Mouse (Mus musculus) spleen, postnatal 4 days (tissue): ENCODE data around the gene Tfdp2.
"Not testable (repeated sequence)": the region's sequence is repeated elsewhere in the genome, so short reads cannot be mapped to it uniquely, and the experiment has no call there.

ENCODE experiments used
- DNase-seq, 2 experiments: peaks; one replicate each; pipeline ENCODE4 v3.0.0; 2022; ENCODE audit warnings: low spot score in 2 of 2

Gene Tfdp2

DNA sequence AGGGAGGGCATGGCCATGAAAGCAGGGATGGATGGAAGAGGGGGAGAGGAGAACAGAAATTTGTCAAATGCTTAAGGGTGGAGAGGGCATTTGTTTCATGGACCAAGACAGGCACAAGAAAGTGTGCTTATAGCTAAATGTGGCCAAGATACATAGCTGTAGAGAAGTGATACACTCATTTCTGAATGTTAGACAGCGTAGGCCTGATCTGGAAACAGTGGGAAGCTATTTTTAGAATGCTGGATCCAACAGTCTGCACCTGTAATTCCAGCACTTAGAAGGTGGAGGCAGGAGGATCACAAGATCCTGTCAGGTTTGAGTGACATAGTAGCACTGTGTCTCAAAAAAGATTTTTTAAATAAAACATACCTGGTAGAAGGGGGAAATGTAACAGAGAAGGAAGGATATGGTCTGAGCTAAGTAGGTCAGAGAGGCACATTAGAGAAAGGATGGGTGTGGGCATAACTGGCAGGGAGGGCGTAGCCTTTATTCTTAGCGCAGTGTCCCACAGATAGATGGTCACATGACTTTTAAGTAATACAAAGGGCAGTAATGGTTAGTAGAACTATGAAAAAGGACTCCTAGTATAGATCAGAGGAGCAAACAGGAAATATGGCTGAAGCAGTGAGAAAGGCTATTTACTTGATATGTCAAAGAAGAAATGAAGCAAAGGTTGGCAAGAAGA, 103.4 kb downstream of the Tfdp2 start:
- no peak for DNase-seq

DNA sequence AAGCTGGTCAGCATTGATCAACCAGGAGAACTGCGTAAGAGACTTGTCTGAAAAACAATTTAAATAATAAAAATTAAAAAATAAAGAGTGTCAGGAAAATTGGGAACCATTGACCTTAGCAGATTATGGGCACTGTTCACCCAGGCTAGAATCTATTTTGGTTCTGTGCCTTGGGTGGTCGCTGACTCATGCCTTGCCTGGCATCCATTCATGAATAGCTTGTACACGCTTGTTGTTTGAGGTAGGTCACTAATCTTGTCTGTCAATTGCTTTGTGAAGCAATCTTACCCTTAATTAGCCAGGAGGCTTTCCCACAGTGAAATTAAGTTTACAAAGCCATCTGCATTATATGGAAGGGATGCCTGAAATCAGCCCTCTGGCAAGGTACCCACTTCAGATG, 112.7 kb downstream of the Tfdp2 start:
- DNase-seq = no peak

DNA sequence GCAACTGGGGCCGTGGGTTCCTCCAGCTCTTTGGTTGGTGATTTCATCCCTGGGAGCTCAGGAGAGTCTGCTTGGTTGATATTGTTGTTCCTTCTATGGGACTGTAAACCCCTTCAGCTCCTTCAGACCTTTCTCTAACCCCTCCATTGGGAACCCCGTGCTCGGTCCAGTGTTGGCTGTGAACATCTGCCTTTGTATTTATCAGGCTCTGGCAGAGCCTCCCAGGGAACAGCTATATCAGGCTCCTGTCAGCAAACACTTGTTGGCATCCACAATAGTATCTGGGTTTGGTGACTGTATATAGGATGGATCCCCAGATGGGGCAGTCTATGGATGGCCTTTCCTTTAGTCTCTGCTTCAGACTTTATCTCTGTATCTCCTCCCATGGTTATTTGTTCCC, 116.0 kb downstream of the Tfdp2 start:
- DNase-seq = no peak

DNA sequence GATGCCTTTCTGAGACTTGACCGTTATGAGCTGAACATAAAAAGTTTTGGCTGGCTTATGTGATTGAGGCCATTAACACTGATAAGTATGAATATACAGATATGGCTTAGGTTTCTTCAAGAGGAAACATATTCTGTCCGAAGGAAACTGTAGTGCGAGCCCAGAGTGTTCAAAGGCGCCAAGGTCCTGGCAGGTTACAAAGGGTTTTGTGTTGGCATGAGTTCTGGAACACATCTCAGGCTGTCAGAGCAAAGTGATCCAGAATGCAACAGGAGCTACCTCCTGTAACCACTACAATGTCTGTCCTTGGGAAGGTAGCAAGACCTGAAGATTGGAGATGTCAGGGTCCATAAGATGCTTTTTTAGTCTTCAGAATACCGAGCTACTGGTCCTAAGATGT, 123.3 kb downstream of the Tfdp2 start:
- DNase-seq = no peak

DNA sequence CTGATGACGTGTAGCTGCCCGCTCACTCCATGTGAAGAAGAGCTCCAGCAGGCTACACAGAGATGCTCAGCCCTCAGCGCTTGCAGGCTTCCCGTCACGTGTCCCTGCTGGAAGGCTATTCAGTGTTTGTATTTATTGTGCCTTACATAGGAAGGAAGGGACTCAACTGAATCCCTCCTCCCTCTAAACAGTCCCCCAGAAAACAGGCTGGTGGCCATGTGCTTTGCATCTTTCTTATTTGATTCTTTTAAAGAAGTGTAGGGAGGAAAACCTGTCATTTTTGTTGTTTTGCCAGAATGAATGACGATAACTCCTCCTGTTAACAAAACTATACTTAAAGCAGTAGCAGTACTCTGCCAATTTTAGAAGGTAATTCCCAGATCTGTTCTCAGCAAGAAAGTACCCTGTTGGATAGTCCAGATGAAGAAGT, 124.5 kb downstream of the Tfdp2 start:
- no peak for DNase-seq

DNA sequence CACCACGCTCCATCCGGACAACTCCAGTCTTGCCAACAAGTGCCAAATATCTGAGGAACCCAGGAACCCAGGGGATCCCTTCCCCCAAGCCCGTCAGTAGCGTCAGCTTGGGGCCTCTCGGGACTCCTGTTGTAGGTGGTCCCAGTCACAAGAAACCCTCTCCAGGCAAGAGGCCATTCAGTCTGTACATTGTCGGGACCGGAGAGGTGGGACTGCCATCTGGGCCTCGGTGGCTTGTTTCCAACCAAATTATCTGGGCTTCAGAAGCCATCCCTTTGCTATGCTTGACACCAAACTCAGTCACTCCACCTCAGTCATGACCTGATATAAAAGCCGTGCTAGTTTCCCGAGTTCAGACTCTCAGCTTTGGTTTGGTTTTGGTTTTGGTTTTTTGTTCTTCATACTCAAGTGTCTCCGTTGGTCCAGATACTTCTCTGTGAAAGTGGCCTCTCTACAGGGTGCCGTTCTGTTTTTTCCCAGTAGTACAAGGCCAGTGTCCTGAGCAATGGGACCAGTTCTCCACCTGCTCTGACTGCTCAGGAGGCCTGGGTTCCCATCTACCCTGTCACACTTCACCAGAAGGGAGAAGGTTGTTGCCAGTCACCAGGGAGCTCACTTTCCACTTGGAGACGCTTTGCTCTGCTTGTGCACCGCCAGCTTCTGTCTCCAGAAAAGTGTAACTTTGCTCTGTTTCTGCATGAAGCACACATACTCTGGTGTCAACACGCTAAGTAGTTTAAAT, 126.5 kb downstream of the Tfdp2 start:
- DNase-seq = no peak

DNA sequence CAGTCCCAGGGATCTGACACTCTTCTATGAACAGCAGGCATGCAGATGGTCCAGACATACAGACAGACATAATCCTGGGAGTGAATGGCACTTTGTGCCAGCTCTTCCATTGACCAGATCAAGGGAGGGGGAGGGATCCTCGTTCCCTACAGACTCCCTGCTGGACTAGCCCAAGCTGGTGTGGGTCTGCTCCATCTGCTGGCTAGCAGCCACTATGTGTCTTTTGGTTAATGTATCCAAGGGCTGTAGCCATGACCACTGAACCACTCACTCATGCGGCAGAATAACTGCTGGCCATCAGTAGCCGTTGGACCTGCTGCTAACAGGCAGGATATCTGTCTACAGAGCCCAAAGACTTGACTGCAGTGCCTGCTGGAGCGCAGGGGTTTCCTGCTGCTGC, 128.4 kb downstream of the Tfdp2 start:
- DNase-seq = no peak

DNA sequence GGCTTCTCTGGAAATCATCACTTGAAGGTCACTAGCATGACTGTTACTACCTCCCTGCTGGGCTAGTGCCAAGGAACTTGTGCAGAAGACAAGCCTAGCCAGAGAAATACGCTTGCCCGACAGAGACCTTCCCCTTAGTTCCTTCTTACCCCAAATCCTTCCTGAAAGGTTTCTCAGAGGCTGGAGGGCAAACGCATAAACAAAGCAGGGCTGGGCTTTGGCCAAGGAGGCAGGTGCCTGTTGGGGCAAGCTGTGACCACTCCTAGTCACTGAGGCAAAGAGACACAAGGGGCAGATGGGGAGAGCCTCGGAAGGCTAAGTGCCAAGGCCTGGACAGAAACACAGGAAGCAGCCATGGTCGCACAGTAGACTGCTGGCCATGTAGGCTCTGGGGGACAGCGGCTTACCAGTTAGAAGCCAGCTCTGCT, 130.4 kb downstream of the Tfdp2 start:
- DNase-seq = no peak

DNA sequence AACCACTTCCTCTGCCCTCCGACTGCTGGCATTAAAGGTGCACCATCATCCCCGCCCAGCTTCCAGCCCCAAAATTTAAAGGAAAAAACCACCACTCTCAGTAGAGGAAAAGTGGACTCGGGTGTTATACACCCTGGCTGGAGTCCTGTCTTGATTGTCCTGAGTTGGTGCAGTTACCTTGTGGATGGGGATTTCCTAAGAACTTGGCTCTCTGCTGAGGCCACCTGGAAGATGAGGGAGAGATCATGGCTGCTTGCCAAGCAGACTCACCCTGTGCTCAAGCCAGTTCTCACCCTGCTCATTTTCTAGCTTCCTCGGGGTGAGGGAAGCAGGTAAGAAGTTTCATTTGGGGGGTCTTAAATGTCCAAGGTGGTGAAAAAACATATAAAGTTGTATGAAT, 132.2 kb downstream of the Tfdp2 start:
- DNase-seq = no peak

DNA sequence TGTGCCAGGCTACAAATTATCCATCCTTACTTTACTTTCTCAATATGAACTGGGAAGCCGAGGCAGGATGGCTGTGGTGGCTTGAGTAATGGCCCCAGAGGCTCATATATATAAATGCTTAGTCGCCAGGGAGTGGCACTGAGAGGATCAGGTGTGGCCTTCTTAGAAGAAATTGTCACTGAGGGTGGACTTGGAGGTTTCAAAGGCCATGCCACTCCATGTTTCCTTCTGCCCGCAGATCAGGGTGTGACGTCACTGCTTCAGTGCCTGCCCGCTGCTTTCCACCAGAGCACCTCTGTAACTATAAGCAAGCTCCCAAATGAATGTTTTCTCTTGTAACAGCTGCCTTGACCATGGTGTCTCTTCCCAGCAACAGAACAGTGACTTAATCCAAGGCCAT, 135.1 kb downstream of the Tfdp2 start:
- DNase-seq = no peak

DNA sequence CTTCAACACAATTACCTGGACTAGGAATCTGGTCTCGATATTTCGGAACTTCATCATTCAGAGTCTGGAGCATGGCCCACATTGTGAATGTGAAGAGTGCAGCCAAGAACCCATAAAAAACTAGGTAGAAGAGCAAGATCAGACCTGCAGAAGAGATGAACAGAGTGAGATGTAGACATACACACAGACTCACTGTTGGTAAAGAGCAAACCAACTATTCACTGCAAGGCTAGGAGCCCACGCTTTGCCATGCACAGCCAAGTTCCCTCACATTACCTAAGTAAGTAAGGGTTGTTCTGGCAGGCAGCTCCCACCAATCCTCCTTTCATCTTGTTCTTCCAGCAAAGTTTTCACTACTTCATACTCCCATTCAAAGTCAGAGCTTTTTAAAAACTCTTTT, 149.7 kb downstream of the Tfdp2 start:
- no peak for DNase-seq

DNA sequence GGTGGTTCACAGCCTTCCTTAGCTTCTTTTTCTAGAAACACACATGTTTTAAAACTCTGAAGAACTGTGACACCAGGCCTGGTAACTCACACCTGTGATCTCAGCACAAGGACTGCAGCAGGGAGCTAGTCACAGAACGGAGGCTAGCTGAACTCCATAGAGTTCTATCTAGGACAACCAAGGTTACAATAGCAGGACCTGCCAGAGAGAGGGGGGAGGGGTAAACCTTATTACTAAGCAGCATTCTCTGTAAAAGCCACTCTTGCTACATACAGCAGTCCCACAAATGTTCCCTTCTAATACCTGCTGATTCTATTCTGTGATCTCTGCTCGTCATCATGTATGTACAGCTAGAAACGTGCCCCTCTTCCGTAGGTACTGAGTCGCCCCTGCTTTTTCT, 152.8 kb downstream of the Tfdp2 start:
- DNase-seq = no peak

DNA sequence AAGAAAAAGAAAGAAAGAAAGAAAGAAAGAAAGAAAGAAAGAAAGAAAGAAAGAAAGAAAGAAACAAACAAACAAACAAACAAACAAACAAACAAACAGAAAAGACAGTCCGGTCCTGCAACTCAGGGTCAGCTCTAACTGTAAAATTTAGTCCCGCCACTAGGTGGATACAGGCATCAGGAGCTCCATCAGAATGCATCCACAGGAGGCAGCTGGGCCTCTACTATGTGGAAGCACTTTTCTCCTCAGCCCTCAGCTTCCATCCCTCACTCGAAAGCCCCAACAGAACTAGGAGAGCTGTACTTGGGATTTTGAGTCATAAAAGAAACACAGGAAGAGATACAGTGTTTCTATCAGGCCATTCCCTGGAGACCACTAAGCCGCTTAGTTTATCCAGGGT, 153.9 kb downstream of the Tfdp2 start:
- peak; percentile 57 to 75 for DNase-seq

DNA sequence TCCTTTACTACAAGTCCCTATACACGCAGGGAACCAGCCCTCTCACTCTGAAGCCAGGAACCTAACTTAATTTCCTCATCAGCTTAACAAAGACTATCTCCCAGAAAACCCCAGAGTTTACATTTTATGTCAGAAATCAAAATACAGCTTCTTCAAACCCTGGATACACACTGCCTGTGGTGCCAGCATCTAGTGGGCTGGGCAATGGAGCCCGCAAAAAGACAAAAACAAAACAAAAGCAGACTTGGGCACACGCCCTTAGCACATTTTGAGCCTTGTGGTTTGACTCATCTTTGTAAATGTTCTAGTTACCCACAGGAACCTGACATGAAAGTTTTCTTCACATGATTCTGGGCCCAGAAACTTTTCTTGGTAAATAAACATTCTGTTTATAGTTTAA, 154.4 kb downstream of the Tfdp2 start:
- DNase-seq = no peak

DNA sequence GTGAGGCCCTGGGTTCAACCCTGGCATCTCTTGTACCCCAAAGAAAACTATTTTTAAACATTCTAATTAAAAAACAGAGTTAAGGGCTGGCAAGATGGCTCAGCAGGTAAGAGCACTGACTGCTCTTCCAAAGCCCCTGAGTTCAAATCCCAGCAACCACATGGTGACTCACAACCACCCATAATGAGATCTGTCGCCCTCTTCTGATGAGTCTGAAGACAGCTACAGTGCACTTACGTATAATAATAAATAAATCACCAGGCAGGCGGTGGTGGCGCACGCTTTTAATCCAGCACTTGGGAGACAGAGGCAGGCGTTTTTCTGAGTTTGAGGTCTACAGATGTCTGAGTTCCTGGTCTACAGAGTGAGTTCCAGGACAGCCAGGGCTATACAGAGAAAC, 155.7 kb downstream of the Tfdp2 start:
- not testable (repeated sequence) for DNase-seq

DNA sequence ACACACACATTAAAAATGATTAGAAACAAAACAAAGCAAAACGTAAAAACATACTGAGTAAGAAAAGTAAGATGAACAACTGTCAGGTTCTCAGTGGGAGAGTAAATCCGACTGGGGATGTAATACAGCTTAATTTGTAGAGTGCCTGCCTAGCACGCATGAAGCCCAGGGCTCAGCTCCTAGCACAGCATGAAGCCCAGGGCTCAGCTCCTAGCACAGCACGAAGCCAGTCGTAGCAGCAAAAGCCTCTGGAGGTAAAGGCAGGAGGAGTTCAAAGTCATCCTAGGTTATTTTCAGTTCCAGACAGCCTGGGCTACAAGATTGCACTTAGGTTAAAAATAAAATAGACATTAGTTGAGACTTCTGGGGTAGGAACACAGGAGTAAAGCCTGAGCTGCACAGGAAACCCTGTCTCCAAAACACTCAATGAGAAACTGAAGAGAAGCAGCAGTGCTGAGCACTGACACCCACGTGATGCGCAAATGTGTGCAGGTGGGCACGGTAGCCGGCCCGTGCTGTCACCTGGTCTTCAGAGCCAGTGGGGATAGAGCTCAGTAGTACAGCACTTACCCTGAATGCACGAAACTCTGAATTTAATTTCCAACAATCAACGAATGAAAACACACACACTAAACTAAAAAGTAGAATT, 157.2 kb downstream of the Tfdp2 start:
- DNase-seq = no peak

DNA sequence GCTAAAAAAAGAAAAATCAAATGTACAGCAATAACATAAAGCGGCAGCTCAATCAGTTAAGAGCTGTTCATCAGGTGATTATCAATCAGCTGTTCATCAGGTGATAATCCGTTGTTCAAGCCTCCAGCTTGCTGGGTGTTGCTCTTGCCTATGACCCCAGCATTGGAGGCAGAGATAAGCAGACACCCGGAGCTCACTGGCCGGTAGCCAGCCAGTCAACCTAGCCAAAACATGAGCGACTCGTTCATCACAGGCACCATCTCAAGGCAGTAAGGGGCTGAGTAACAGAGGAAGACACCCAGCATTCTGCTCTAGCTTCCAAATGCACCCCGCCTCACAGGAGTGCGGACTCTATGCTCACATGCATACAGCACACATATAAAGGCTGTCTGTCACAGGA, 157.7 kb downstream of the Tfdp2 start:
- peak; percentile 62 to 71 for DNase-seq

DNA sequence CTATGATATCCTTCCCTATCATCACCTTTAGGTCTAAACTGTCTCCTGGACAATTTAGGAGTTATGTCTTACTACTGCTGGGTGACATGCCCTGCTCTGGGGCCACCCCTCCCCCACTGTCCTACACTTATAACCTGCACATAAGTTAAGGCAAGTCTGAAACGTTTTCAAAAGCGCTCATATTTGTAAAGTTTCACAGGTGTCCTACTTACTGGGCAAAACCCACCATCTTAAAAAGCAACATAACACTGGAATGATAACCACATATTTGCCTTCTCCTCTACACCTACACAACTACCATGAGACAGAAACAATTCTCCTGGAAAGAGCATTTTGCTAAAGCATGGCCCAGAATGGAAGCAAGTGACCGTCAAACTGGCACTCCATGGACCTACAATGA, 164.0 kb downstream of the Tfdp2 start:
- DNase-seq = no peak

DNA sequence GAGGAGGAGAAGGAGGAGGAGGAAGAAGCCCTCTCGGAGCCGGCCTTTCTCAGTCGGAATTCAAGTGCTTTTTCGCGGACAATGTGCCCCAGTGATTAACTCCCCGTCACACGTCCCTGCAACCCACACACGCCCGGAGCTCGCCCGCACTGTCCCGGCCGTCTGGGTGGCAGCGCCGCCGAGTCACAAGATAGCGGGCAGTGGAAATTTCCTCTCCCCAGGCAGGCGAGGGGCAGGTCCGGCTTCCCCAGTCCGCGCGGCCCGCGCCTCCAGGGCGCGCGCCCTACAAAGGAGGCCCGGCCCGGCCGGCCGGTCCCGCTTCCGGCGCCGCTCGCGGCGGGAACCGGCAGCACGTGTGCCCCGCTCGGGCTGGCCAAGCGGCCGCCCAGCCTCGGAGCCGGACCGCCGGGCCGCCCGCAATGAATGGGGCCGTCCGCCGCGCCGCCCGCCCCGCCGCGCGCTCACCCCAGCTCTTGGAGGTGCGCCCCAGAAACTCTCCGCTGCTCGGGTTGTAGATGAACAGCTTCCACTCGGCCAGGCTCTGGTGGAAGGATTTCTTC, 167.6 kb downstream of the Tfdp2 start:
- DNase-seq = peak; percentile 73 to 86

DNA sequence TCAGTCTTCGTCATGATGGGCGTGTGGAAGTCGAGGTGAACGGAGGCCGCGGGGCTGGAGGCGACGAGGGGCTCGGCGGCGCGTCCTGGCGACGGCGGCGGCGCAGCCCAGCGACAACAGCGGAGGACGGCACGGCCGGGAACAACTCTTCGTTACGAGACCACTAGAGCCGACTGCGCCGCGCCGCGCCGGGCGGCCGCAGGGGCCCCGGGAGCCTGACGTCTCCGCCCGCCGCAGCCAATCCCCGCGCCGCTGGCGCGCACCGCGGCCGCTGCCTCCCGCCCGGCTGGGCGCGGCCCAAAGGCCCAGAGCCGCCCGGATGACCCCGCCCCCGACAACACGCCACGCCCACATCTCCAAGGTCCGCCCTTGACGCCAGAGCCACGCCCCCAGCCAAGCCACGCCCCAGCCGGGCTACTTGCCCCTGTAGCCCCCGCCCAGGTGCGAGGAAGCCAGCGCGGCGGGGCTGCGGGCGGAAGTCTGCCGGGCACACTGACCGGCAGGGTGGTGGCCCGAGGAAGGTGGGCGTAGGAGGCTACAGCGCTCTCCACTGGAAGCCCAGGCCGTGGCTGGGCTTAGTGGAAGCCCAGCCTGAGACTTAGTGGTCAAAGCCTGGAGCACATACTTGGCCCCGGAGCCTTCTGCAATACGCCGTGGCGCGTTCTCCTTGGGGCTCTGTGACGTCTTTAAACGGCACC, 168.2 kb downstream of the Tfdp2 start, which contains the start of gene Atp1b3:
Gene Atp1b3 (minus strand): TSS at position 302 of the 698 bp plus-strand sequence.
- peak; percentile 100 for DNase-seq

DNA sequence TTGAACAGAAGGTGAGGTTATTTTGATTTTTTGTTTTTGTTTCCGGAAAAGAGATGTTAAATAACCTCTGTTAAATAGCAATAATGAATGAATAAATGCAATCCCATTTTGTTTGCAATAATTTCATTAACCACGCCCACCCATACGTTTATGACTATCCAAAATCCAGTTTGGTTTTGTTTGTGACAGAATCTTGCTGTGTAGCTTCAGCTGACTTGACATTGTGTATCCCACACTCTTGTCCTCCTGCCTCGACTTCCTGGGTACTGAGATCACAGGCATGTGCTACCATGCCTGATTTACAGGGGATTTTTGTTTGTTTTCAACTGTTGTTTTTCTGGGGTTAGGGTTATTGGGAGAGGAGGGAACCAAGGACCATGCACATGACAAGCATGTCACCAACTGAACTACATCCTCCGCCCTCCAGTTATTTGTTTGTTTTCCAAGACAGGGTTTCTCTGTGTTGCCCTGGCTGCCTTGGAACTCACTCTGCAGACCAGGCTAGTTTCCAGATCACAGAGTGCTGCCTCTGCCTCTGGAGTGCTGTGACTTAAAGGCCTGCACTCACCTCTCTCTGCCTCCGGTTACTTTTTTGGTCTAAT, 169.3 kb downstream of the Tfdp2 start:
- DNase-seq = no peak
